24 mouse cellular contexts compared by ENCODE assay signal in the genomic region with DNA sequence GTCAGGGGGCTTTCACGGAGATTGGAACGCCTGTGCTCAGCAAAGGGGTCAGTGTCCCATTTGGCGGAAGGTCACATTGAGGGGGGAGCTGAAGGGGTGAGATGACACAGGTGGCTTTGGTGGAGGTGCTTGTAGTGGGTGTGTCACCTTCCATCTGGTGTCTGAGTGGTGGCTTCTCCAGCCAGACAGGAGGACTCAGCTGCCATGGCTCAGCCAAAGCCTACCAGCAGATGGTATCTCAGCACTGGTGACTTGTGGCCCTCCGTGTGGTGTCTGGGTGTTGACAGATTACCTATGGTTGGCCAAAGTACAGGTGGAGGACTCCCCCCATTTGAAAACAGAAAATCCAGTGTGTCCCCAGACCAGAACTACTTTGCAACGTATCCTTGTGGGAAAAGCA.
DNase-seq lines count a peak whose midpoint lies in the region; ATAC-seq and TF ChIP-seq lines count a peak whose summit lies in the region.
"Had no signal": no experiment of that assay in that cellular context is flagged by ENCODE, and none has a peak within 500 bp of the region (broad histone marks: within the 10 kb centered on the region; RNA-seq: fewer than 3 reads in every experiment).

No protein-coding gene starts in this region.

- TF ChIP-seq CTCF in cerebellum, adult 2 months (IDR thresholded peaks at IDR 0.05; ENCODE audit: borderline replicate concordance, insufficient read depth, low read depth, low read length): peak; percentile 43; the same call in 1 of the 2 replicates
- TF ChIP-seq CTCF in C2C12 (IDR thresholded peaks at IDR 0.05; ENCODE audit: control insufficient read depth, insufficient read depth, insufficient read length): no peak

- H3K27me3 ChIP-seq in cerebellum, adult 2 months (ENCODE audit: control insufficient read depth, insufficient read depth, low read length): no peaks in the 10 kb centered on the region
- no peaks in the 10 kb centered on the region for H3K27me3 ChIP-seq in C2C12 (ENCODE audit: control insufficient read depth, insufficient read depth, insufficient read length)
- H3K27me3 ChIP-seq: hindbrain, embryonic 12.5 days; hindbrain, embryonic 15.5 days; Patski had no signal

- H3K79me2 ChIP-seq in C2C12 (ENCODE audit: control insufficient read depth, insufficient read depth): no peaks in the 10 kb centered on the region

- H3K36me3 ChIP-seq in C2C12 (ENCODE audit: control insufficient read depth, insufficient read depth): no peaks in the 10 kb centered on the region
- H3K36me3 ChIP-seq: embryonic facial prominence, embryonic 10.5 days; embryonic facial prominence, embryonic 13.5 days; forebrain, embryonic 12.5 days; G1E; hindbrain, embryonic 12.5 days; hindbrain, embryonic 15.5 days had no signal

- 47% methylated on average over 5 of the region's 5 CpGs for WGBS in cerebellum, adult 2 months

- peaks cover 3% of the 10 kb centered on the region for H3K4me1 ChIP-seq in cerebellum, adult 2 months (ENCODE audit: control insufficient read depth, insufficient read depth, low read length)
- H3K4me1 ChIP-seq: hindbrain, embryonic 15.5 days had no signal

- H3ac ChIP-seq in C2C12 (ENCODE audit: control insufficient read depth, insufficient read length, low read depth): peak overlapping the region; percentile 53

- H3K27ac ChIP-seq in cerebellum, adult 2 months (ENCODE audit: insufficient read depth, low read length): no peak overlapping the region
- H3K27ac ChIP-seq: forebrain, embryonic 12.5 days; gastrocnemius, adult 2 months; hindbrain, embryonic 12.5 days; hindbrain, embryonic 15.5 days had no signal

- no peak for ATAC-seq in cerebellum, adult (ENCODE audit: insufficient number of reproducible peaks, low FRiP score, low TSS enrichment)
- ATAC-seq: forebrain, embryonic 16.5 days; intestine, postnatal 0 days; Patski had no signal

- H3K4me3 ChIP-seq in cerebellum, adult 2 months (replicated peaks; ENCODE audit: insufficient read depth, low read depth, low read length): no peak overlapping the region
- H3K4me3 ChIP-seq in C2C12 (ENCODE audit: insufficient read depth, poor library complexity, severe bottlenecking): no peak overlapping the region
- H3K4me3 ChIP-seq: embryonic facial prominence, embryonic 10.5 days; embryonic facial prominence, embryonic 13.5 days; erythroblast, embryonic 14.5 days; forebrain, embryonic 12.5 days; gastrocnemius, adult 2 months; hindbrain, embryonic 12.5 days; hindbrain, embryonic 15.5 days had no signal

- H3K79me3 ChIP-seq in C2C12 (ENCODE audit: low read depth): no peaks in the 10 kb centered on the region

- DNase-seq in cerebellum, adult 2 months: peak in 1 of 2 experiments; percentile 34
- DNase-seq in cerebellum, adult 9-10 months: no peak
- DNase-seq in cerebellum, postnatal 25 days: peak; percentile 35 to 61
- DNase-seq in frontal cortex, adult 2 months (ENCODE audit: extremely low spot score in 1 of 2, low spot score in 1 of 2): no peak
- DNase-seq: adrenal gland, postnatal 10 days; adrenal gland, postnatal 36 days; cerebellum, adult 8-10 months; embryo, embryonic 11 days; gastrocnemius, adult 2 months; gastrocnemius, postnatal 14 days; heart, adult 11 months; kidney, adult 2 months had no signal

- no peak for TF ChIP-seq POLR2A in cerebellum, adult 2 months (IDR thresholded peaks at IDR 0.05; ENCODE audit: borderline replicate concordance, insufficient read depth, low read length)

TF ChIP-seq in C2C12, 6 proteins besides CTCF, POLR2A, EP300 and RAD21:
- TF ChIP-seq USF1 (IDR thresholded peaks at IDR 0.05; ENCODE audit: low read depth) (no peak), MAX (IDR thresholded peaks at IDR 0.05) (no peak), MYOD1 (IDR thresholded peaks at IDR 0.05; ENCODE audit: control insufficient read depth, insufficient read length, low read depth) (no peak), CEBPB (IDR thresholded peaks at IDR 0.05; ENCODE audit: low read depth) (no peak), FOSL1 (IDR thresholded peaks at IDR 0.05; ENCODE audit: insufficient read depth, low read length, poor library complexity, severe bottlenecking) (no peak), MYOG (IDR thresholded peaks at IDR 0.05; ENCODE audit: control insufficient read depth, extremely low read depth, insufficient read length) (no peak)

Comparison
In these comparisons a context has a peak if more than half of its experiments do, and no peak if none do; other contexts are left out.
1. DNase-seq: peak in cerebellum, postnatal 25 days (2 of 2); none in cerebellum, adult 9-10 months (single experiment) and frontal cortex, adult 2 months (0 of 2).